Mouse (Mus musculus) mature B cell (primary cell): Measurements from ENCODE around the gene Ryr2.

Experiments used
- in situ Hi-C: fragments of 300-500 bp; cut with MboI; formaldehyde crosslinking; loops from 2 replicates; pipeline ENCODE4 v1.14.3; 2019

The Ryr2 gene

DNA sequence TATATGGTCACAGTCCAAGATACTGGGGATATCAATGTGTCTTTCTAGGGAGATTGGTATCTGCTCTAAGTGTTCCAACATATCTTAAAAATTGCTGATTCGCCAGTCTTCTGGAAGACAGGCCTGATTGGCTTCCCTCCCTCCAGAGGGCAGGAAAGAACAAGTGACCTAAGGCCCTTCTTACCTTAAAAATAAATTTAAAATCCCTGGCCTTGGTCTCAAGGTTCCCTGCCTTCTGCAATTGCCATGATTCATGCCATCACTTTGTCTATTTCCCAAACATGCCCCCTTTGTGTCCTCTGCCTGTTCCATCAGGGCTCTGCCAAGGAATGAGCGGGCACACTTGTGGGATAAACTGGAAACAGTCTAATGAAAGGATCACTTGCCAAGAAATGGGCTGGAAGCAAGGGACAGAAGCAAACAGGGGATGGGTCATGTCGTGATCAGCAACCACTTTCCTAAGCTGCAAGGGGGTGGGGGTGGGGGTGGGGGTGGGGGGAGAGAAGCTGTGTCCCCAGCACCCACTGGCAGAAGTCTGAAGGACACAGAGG is 10.3 kb downstream of the Ryr2 start:
- in situ Hi-C loops, result no loop called here

DNA sequence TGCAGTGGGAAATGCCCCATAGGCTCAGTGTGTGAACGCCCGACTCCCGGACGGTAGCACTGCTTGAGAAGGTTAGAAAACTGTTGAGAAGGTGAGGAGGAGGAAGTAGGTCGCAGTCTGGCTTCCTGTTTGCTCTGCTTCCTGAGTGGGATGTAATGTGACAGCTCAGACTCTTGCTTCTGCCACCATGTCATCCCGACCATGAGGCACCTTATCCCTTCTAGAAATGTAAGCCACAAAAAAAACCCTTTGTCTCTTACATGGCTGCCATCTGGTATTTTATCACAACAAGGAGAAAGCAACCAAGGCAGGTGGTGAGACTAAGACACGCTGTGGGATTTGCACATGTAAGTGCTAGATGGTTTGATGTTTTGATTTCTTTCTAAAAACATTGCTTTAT is 12.2 kb downstream of the Ryr2 start:
- in situ Hi-C loops, result no loop called here

DNA sequence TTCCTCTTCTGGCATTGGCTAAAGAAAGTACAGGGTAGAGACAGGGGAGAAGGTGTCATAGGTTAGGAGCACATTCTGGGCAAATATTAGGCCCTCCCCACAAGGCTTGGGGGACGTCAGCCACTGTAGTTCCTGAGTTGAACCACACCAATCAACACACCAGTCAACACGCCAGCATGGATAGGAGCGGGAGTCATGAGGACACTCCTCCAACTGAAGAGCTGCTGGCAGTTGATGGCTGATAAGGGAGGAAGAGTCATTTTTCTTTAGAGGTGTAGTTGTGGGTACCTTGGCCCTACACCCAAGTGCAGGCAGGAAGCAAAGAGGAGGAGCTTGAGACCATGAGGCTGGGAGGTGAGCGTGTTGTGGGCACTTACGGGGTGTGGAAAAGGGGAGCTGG is 13.6 kb downstream of the Ryr2 start:
- in situ Hi-C loops, result no loop called here

DNA sequence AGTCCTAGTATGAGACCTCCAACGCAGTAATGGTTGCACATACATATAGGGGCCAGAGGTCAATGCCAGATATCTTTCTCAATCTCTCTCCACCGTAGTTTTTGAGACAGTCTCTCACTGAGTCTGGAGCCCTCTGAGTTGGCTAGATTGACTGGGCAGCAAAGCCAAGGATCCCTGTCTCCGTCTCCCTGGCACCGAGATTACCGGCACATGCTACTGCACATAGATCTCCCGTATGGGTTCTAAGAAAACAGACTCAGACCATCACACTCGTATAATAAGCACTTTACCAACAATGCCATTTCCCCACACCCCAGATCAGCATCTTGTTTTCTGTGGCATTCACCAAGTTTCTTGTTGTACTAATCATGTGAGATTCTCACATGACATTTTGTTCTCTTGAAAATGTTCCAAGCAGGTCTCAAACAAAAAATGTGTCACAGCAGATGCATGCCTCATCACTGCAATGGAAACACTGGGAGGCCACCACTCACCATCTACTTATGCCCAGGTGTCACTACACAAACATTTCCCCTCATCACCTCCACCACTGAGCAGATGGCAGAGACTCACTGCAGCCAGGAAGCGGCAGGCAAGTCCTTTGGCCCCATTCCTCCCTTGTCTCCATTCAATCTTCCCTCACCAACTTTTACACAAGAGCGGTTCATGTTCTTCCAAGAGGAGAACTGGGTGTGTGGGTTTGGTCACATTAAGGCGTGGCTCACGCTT is 14.2 kb downstream of the Ryr2 start:
- in situ Hi-C loops, result no loop called here

DNA sequence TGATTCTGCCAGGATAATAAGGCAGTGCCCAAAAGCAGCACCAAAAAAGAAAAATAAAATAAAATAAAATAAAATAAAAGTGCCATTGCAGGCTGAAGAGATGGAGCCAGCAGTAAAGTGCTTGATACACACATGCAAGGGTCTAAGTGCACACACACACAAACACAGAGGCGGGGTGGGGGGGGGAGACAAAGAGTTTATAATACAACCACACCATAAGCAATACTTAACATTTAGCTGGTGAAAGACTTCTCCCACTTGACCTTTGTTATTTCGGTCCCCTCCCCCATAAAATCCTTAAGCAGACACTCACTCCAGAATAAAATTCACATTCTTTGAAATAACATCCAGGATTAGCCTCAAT is 22.7 kb downstream of the Ryr2 start:
- in situ Hi-C loops, result no loop called here

DNA sequence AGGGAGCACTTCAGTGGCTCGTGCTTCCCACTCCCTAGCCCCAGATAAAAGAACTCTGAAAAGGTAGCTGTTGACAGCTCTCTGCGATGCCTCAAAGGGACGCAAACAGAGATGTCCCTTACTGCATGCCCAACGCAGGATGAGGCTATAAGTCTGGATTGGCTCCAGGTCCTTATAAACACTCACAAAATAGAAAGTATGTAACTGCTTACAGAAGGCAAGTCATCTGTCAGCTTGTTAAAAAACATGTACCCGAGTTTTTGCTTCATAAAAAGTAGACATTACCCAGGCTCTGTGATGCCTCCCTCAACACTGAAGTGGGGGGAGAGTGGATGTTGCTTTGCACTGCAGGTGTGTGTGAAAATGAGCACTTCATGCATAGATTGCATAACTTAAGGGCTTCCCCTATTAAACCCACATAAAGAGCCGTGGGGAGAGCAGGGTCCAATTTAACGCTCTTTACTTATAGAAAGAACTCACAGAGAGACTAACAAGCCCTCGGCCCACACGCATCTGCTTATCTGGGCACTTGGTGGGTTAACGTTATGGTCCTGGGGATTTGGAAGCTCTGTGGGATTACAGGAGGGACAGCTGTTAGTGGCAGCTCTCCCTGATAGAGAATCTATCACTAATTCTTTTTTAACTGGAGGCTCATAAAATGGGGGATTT is 23.2 kb downstream of the Ryr2 start:
- in situ Hi-C loops, result no loop called here

DNA sequence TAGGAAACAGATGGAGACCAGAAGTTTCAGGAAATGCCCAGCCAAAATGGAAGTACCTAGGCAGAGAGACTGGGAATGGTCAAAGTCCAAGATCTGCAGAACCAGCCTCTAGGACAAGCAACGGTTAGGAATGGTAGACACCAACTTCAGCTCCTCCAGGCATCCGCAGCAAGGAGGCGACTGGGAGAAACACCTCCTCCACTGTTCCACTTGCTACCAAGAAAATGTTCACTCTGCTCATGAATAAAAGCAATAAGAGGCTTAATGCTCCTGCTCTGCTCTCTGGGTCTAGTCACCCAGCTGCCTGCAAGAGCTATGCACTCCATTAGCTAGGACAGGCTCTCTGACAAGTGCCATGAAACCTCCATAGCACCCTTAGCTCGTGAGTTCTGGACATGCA is 26.2 kb downstream of the Ryr2 start:
- in situ Hi-C loops, result no loop called here

DNA sequence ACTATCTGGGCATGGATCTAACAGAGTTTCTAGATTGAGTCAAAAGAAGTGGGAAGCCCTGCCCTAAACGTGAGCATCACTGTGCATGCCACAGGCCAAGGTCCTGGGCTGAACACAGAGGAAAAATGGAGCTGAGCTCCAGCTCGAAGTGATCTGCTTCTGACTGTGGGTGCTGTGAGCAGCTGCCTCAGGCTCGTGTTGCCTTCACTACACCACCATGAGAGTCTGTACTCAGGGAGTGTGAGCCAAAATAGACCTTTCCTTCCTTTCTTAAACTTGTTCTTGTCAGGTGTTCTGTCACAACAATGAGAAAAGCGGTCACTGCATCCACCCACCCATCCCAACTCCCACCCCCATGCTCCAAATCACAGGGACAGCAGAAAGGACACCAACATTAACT is 27.2 kb downstream of the Ryr2 start:
- in situ Hi-C loops, result no loop called here

DNA sequence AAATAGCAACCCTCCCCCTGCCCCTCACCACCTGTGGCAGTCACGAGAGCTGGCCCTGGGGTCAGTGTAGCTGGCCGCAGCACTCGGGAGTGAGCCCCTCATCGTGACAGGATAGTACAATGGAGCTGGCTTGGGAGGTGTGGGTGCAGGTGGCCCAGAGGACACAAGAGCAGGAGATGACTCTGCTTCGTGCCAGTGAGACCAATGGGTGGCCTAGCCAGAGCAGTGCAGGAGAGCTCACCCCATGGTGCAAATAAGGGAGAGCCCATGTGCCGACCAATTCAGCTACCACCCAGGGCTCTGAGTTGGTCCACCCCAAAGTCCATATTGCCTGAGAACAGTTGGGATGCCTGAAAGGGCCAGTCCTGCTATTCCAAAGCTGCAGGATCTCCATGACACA is 31.8 kb downstream of the Ryr2 start:
- in situ Hi-C loops, result no loop called here

DNA sequence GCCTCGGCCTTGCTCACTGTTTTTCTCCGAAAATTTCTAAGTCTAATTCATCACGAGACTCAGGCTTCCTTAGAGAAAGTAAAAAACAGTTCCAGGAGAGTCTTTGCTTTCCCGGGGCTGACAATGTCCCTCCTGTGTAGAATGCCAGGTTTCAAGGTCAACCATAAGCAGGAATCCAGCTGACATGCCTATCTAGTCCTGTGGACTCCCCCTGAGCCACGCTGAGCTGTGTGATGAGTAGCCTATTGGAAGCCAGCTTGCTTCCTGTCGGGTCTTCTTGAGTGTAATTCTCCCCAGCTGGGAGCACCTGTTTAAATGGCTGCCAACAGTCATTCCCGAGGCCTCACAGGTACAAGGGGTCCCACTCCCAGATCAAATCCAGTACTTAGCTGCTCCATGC is 34.2 kb downstream of the Ryr2 start:
- in situ Hi-C loops, result no loop called here

DNA sequence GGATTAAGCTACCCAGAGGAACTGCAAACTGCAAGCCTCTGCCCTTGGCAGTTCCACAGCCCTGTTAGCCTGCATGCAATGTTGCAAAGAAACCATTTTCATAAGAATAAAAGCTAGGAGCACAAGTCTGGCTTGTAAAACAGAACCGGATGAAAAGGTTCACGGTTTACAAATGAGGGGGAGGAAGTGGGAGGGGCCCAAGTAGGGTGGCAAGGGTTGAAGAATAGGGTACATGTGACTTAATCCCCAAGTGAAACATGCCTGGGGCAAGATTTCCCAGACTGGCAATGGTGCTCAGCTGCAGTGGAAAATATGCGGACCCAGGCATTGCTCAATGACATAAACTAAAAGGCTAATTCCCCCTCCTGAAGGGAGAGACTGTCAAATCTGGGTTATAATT is 34.6 kb downstream of the Ryr2 start:
- in situ Hi-C loops, result no loop called here

DNA sequence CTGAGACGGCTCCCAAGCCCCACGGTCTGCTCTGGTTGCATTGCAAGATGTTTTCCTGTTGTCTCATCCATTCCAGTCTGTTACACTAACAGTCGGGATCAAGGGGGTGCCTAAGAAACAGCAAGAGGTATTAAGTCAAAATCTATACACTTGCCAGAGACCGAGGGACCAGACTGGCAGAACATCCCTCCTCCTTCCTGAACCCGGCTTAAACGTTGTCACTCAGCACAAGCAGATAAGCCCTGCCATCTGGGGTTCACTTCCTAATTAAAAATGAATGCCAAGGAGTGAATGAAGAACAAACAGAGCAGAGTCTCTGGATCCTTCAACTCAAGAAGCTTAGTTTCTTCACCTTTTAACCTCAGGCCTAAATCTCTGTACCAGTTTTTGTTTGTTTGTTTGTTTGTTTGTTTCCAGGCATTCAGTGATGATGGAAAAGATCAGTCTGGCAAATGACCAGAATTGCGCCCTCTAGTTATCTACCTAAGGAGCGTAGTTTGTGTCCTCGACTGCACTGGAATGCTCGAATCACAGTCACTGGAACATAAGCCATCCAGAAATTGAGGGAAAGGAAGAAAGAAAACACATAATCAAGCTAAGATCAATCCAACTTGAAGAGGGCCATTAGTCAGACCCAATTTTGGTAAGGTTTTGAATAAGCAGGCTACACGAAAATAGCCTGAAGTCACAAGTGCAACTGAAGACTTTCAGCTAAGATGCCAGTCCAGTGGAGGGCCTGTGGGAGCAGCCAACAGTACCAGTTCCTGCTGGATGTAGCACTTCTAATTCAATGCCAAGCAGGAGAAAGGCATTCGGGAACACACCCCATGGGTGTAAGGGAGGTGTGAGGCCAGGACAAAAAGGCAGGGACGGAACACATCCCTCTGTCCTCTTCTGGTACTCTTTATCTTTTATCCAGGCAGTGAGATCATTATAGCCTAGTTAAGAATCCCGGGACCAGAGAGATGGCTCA is 36.3 kb downstream of the Ryr2 start:
- in situ Hi-C loops, result no loop called here

DNA sequence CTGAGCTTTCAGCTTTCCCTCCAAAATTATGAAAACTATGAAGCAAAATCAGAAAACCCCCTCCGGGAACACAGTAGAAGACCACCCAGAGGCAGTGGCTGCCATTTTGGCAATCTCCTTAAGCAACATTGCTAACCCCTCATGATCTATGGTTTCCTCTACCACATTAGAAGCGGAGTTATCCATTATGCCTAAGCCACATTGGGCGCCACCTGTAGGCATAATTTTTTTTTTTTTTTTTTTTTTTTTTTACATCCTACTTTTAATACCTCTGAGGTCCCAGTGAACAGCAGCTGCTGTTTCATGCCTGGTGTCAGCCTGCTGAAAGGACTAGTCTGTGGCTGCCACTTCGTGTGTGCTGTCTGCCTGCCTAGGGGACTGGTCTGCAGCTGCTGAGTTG is 42.2 kb downstream of the Ryr2 start:
- in situ Hi-C loops, result no loop called here

DNA sequence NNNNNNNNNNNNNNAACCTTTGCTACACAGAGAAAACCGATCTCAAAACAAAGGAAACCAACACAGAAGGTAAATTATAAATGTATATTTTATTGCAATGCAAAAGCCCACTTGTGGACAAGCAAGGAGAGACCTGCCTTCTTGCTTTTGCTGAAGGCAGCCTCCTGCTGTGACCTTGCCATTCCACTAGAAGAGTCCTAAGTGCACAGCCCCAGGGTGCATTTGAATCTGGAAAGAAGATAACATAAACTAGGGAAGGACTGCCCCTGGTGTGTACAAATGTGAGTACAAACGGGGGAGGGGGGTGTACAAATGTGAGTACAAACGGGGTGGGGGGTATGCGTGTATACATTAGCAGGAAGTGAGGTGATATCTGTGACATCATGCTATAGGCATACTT is 43.2 kb downstream of the Ryr2 start:
- in situ Hi-C loops, result no loop called here

DNA sequence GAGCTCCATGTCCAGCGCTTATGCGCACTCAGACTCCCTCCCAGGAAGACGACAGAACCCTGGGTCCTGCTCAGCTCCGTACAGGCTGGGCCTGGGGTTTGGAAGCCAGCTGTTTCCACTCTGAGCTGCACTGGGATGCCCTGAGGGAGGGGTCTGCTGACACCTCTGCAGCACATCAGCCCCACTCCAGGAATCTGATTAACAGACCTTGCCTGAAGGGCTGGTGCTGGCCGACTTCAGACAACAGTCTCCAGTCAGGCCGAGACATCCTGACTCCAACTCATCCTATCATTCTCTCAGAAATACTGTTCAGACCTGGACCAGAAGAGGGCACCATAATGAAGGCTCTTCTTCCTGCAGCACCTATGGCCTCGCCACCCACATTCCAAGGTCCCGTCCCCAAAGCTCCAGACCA is 49.4 kb downstream of the Ryr2 start:
- in situ Hi-C loops, result no loop called here

DNA sequence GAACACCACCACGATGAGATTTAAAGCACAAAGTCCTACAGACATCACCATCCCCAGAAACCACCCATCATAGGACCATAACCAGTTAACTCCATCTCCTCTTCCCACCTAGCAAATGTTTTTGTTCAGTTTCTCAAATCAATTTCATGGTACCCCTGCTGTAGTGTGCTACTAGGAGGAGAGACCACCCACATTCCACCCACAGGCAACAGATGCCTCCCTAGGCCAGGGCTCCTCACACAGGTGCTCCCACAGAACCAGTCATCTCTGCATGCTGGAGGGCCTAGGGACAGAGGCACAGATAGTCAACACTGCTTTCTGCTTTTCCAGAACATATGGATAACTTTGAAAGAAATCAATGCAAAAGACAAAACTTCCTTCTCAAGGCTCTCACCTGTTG is 50.8 kb downstream of the Ryr2 start:
- in situ Hi-C loops, result no loop called here

DNA sequence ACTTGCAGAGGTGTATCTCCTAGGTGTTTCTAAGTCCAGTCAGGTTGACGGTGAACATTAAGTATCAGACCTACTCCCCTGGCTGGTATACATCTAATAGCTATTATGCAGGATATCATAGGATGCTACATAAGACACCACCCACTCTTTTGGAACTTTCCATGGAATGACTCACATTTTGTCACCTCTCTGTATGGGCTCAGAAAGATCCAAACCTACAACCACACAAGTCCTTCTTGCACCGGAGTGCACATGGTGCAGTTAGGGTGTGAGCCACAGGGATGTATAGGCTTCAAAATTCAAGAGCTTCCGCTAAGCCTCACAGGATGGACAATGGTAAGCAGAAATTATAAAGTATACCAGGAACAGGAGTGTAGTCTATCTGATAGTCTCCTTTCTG is 52.8 kb downstream of the Ryr2 start:
- in situ Hi-C loops, result no loop called here

DNA sequence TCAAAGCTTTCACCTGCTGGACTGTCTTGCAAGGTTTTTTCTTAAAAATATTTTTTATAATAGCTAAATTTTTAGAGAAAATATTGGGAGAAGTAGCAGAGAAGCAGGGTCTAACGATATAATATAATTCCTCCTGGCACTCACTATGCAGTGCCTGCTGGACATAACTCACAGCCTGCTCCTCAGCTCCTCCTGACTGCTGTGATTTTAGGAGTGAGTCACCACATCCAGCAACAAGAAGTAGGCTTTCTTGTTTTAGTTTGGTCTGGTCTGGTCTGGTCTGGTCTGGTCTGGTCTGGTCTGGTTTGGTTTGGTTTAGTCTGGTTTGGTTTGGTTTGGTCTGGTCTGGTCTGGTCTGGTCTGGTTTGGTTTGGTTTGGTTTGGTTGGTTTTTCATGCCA is 55.9 kb downstream of the Ryr2 start:
- in situ Hi-C loops, result no loop called here

DNA sequence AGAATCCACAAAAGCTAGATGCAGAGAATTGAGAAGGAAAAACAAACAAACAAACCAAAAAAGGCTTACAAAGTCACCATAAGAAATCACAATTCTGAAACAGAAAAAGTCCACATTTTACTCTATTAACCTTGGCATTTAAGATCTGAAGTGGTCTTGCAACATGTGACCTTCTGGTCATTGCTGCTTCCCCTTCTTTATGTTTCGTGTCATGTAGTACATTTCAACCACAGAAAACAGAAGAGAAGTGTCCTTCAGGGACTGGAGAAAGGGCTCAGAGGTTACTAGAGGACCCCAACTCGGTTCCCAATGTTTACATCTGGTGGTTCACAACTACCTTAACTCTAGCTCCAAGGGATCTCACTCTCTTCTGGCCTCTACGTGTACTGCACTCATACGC is 59.7 kb downstream of the Ryr2 start:
- in situ Hi-C loops, result no loop called here

DNA sequence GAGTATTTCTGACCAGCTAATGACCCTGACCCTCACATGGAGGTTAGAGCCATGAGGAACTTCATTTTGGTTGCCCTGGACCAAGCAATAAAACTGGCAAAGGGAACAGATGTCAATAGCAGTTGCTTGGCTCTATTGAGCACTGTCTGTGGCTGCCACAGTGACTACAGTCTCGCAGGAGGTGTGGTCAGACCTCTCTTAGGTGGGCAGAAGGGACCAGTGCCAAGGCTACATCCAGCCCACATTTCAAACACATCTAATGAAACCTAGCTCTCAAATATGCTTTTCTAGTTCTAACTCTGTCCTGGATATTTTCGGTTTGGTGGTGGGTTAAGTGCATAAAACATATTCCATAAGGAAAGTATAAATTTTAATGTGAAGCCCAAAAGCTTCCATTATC is 62.0 kb downstream of the Ryr2 start:
- in situ Hi-C loops, result no loop called here

DNA sequence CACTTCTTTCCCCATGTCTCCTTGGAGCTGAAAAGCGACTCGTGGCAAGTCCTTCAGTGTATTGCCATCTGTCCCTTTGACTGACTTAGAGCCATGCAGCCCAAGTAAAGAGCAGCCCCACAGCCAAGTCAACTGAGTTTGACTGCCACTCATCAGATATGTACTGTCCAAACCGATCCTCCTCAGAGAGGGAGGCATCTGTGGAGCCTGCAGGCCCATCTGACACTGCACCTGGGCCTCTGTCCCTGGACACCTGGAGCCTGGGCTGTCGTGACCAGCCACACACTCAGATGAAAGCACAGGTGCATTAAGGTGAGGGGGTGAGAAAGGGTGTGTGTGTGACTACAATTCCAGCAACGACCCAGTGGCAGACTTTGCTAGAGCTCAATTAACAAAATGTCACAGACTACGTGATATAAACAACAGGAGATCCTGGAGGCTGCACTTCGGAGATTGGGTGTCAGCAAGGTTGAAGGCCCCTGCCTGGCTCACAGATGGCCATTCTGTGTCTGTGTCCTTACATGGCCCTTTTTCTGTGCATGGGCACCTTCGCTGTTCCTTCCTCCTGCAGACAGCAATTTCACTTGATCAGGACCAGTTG is 63.8 kb downstream of the Ryr2 start:
- in situ Hi-C loops, result no loop called here

DNA sequence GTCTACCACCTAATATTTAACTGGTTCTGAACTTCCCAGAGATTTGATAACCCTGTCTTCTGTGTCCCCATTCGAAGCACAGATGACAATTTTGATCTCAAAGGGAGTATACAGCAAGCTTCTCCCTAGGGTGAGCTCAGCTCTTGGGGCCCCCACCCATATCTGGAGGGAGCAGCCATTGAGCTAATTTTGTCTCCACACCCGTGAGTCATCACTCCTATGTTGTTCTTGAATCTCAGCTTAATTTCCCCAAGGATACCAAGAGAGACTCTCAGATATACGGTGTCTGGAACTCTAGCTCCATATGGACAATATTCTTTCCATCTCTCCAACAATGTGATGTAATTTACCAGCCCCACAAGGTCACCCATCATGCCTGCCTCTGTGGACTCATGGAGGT is 66.8 kb downstream of the Ryr2 start:
- in situ Hi-C loops, result no loop called here
